Mouse (Mus musculus): ENCODE data around the gene Tgfb2. TPM values are rescaled to one million over a fixed set of nuclear protein-coding genes. Genes with fewer than 3 reads are reported as not detected.

Tgfb2 gene
- polyA plus RNA-seq, 1 experiment from 2014 or later = 47.8 TPM

GRCm38 (mm10) chr1:186656201-186656600, 49.6 kb downstream of the Tgfb2 start:
- H3K9ac ChIP-seq (ENCODE audit: low read depth, low read length) = no peak overlapping the region
- H3K9me3 ChIP-seq (ENCODE audit: control insufficient read depth, low read length) = no peaks in the 10 kb centered on the region
- no peaks in the 10 kb centered on the region for H3K36me3 ChIP-seq (ENCODE audit: control insufficient read depth, insufficient read depth, low read length)
- DNase-seq (ENCODE audit: low spot score) = no peak
- no peak overlapping the region for H3K4me2 ChIP-seq (ENCODE audit: low read depth, low read length)
- H3K27ac ChIP-seq (replicated peaks; ENCODE audit: low read depth, low read length) = no peak overlapping the region
- H3K4me3 ChIP-seq (ENCODE audit: low read depth, low read length) = no peak overlapping the region
- H3K27me3 ChIP-seq (replicated peaks; ENCODE audit: control insufficient read depth, insufficient read depth, low read length) = no peaks in the 10 kb centered on the region
- no peak; the same call in 1 of the 2 replicates for ATAC-seq (ENCODE audit: low read depth)
- H3K4me1 ChIP-seq (ENCODE audit: control insufficient read depth, insufficient read depth, low read length) = peaks cover 17% of the 10 kb centered on the region
- 50% methylated on average over 1 of the region's 1 CpGs for whole genome bisulfite sequencing

GRCm38 (mm10) chr1:186655096-186655495, 50.7 kb downstream of the Tgfb2 start:
- H3K27me3 ChIP-seq (replicated peaks; ENCODE audit: control insufficient read depth, insufficient read depth, low read length) = no peaks in the 10 kb centered on the region
- ATAC-seq (ENCODE audit: low read depth) (peak; percentile 44; the same call in 1 of the 2 replicates), DNase-seq (ENCODE audit: low spot score) (no peak)
- WGBS = 56% methylated on average over 4 of the region's 4 CpGs
- no peaks in the 10 kb centered on the region for H3K36me3 ChIP-seq (ENCODE audit: control insufficient read depth, insufficient read depth, low read length)
- no peak overlapping the region for H3K9ac ChIP-seq (ENCODE audit: low read depth, low read length)
- no peaks in the 10 kb centered on the region for H3K9me3 ChIP-seq (ENCODE audit: control insufficient read depth, low read length)
- no peak overlapping the region for H3K27ac ChIP-seq (replicated peaks; ENCODE audit: low read depth, low read length)
- H3K4me2 ChIP-seq (ENCODE audit: low read depth, low read length) = no peak overlapping the region
- H3K4me1 ChIP-seq (ENCODE audit: control insufficient read depth, insufficient read depth, low read length) = peaks cover 14% of the 10 kb centered on the region
- no peak overlapping the region for H3K4me3 ChIP-seq (ENCODE audit: low read depth, low read length)

- no peak overlapping the region for H3K27ac ChIP-seq (replicated peaks; ENCODE audit: low read depth, low read length)
- 69% methylated on average over 8 of the region's 8 CpGs for WGBS
- ATAC-seq (ENCODE audit: low read depth) (no peak), DNase-seq (ENCODE audit: low spot score) (no peak)
- H3K4me1 ChIP-seq (ENCODE audit: control insufficient read depth, insufficient read depth, low read length) = no peaks in the 10 kb centered on the region
- no peak overlapping the region for H3K4me3 ChIP-seq (ENCODE audit: low read depth, low read length)
- H3K36me3 ChIP-seq (ENCODE audit: control insufficient read depth, insufficient read depth, low read length) = peaks cover 19% of the 10 kb centered on the region
- H3K27me3 ChIP-seq (replicated peaks; ENCODE audit: control insufficient read depth, insufficient read depth, low read length) = no peaks in the 10 kb centered on the region
- H3K9ac ChIP-seq (ENCODE audit: low read depth, low read length) = no peak overlapping the region
- H3K9me3 ChIP-seq (ENCODE audit: control insufficient read depth, low read length) = peaks cover 15% of the 10 kb centered on the region; the same call in 1 of the 2 replicates
- no peak overlapping the region for H3K4me2 ChIP-seq (ENCODE audit: low read depth, low read length)
Observed at GRCm38 (mm10) chr1:186652208-186652607, 53.6 kb downstream of the Tgfb2 start.

- no peaks in the 10 kb centered on the region for H3K4me1 ChIP-seq (ENCODE audit: control insufficient read depth, insufficient read depth, low read length)
- no peak for ATAC-seq (ENCODE audit: low read depth)
Observed at GRCm38 (mm10) chr1:186650011-186650410, 55.8 kb downstream of the Tgfb2 start.

GRCm38 (mm10) chr1:186637304-186638213, 68.2 kb downstream of the Tgfb2 start:
- Histone ChIP-seq H3K27ac (replicated peaks; ENCODE audit: low read depth, low read length) (no peak overlapping the region), H3K4me1 (ENCODE audit: control insufficient read depth, insufficient read depth, low read length) (peaks cover 15% of the 10 kb centered on the region), H3K4me2 (ENCODE audit: low read depth, low read length) (no peak overlapping the region), H3K4me3 (ENCODE audit: low read depth, low read length) (no peak overlapping the region), H3K27me3 (replicated peaks; ENCODE audit: control insufficient read depth, insufficient read depth, low read length) (no peaks in the 10 kb centered on the region), H3K36me3 (ENCODE audit: control insufficient read depth, insufficient read depth, low read length) (0 out of 2 replicates have a peak, but pooled peaks cover 6% of the 10 kb centered on the region), H3K9ac (ENCODE audit: low read depth, low read length) (no peak overlapping the region), H3K9me3 (ENCODE audit: control insufficient read depth, low read length) (no peaks in the 10 kb centered on the region)
- no peak for DNase-seq (ENCODE audit: low spot score)
- ATAC-seq (ENCODE audit: low read depth) = no peak
- WGBS = 67% methylated on average over 12 of the region's 12 CpGs

More at GRCm38 (mm10) chr1:186650011-186650410, 55.8 kb downstream of the Tgfb2 start:
- H3K9me3 ChIP-seq (ENCODE audit: control insufficient read depth, low read length) = peaks cover 15% of the 10 kb centered on the region; the same call in 1 of the 2 replicates
- H3K27ac ChIP-seq (replicated peaks; ENCODE audit: low read depth, low read length) = no peak overlapping the region
- H3K4me3 ChIP-seq (ENCODE audit: low read depth, low read length) = no peak overlapping the region
- WGBS = 59% methylated on average over 4 of the region's 4 CpGs
- H3K27me3 ChIP-seq (replicated peaks; ENCODE audit: control insufficient read depth, insufficient read depth, low read length) = no peaks in the 10 kb centered on the region
- H3K36me3 ChIP-seq (ENCODE audit: control insufficient read depth, insufficient read depth, low read length) = peaks cover 31% of the 10 kb centered on the region
- H3K4me2 ChIP-seq (ENCODE audit: low read depth, low read length) = no peak overlapping the region
- DNase-seq (ENCODE audit: low spot score) = no peak
- H3K9ac ChIP-seq (ENCODE audit: low read depth, low read length) = no peak overlapping the region

GRCm38 (mm10) chr1:186635045-186635444, 70.7 kb downstream of the Tgfb2 start:
- Histone ChIP-seq H3K4me3 (ENCODE audit: low read depth, low read length) (no peak overlapping the region), H3K9me3 (ENCODE audit: control insufficient read depth, low read length) (no peaks in the 10 kb centered on the region), H3K4me2 (ENCODE audit: low read depth, low read length) (no peak overlapping the region), H3K4me1 (ENCODE audit: control insufficient read depth, insufficient read depth, low read length) (peaks cover 15% of the 10 kb centered on the region), H3K36me3 (ENCODE audit: control insufficient read depth, insufficient read depth, low read length) (0 out of 2 replicates have a peak, but pooled peaks cover 7% of the 10 kb centered on the region), H3K27ac (replicated peaks; ENCODE audit: low read depth, low read length) (0 out of 2 replicates have a peak overlapping the region, but pooled peaks have one; percentile 16), H3K27me3 (replicated peaks; ENCODE audit: control insufficient read depth, insufficient read depth, low read length) (no peaks in the 10 kb centered on the region), H3K9ac (ENCODE audit: low read depth, low read length) (no peak overlapping the region)
- DNase-seq (ENCODE audit: low spot score) (peak; percentile 74), ATAC-seq (ENCODE audit: low read depth) (peak; percentile 69)
- WGBS = 70% methylated on average over 7 of the region's 7 CpGs

GRCm38 (mm10) chr1:186631457-186631856, 74.3 kb downstream of the Tgfb2 start:
- 69% methylated on average over 6 of the region's 6 CpGs for WGBS
- Histone ChIP-seq H3K9ac (ENCODE audit: low read depth, low read length) (no peak overlapping the region), H3K27me3 (replicated peaks; ENCODE audit: control insufficient read depth, insufficient read depth, low read length) (no peaks in the 10 kb centered on the region), H3K4me1 (ENCODE audit: control insufficient read depth, insufficient read depth, low read length) (peaks cover 10% of the 10 kb centered on the region), H3K4me2 (ENCODE audit: low read depth, low read length) (no peak overlapping the region), H3K9me3 (ENCODE audit: control insufficient read depth, low read length) (no peaks in the 10 kb centered on the region), H3K27ac (replicated peaks; ENCODE audit: low read depth, low read length) (no peak overlapping the region), H3K4me3 (ENCODE audit: low read depth, low read length) (no peak overlapping the region), H3K36me3 (ENCODE audit: control insufficient read depth, insufficient read depth, low read length) (peaks cover 29% of the 10 kb centered on the region)
- ATAC-seq (ENCODE audit: low read depth) (no peak), DNase-seq (ENCODE audit: low spot score) (no peak)

- peaks cover 31% of the 10 kb centered on the region for H3K36me3 ChIP-seq (ENCODE audit: control insufficient read depth, insufficient read depth, low read length)
- H3K4me2 ChIP-seq (ENCODE audit: low read depth, low read length) = no peak overlapping the region
- H3K9me3 ChIP-seq (ENCODE audit: control insufficient read depth, low read length) = no peaks in the 10 kb centered on the region
- DNase-seq (ENCODE audit: low spot score) (peak; percentile 51), ATAC-seq (ENCODE audit: low read depth) (peak; percentile 19)
- no peaks in the 10 kb centered on the region for H3K27me3 ChIP-seq (replicated peaks; ENCODE audit: control insufficient read depth, insufficient read depth, low read length)
- no peak overlapping the region for H3K4me3 ChIP-seq (ENCODE audit: low read depth, low read length)
- peaks cover 10% of the 10 kb centered on the region for H3K4me1 ChIP-seq (ENCODE audit: control insufficient read depth, insufficient read depth, low read length)
- H3K9ac ChIP-seq (ENCODE audit: low read depth, low read length) = no peak overlapping the region
- WGBS = 56% methylated on average over 5 of the region's 5 CpGs
- no peak overlapping the region for H3K27ac ChIP-seq (replicated peaks; ENCODE audit: low read depth, low read length)
Observed at GRCm38 (mm10) chr1:186630971-186631370, 74.8 kb downstream of the Tgfb2 start.

All from embryonic facial prominence, embryonic 14.5 days (tissue).